8 mouse cellular contexts compared by ENCODE assay signal in genomic region chr11:120783426-120784063, GRCm38 (mm10). TPM values are rescaled to one million over a fixed set of nuclear protein-coding genes. Genes with fewer than 3 reads are reported as not detected.
DNase-seq lines count a peak whose midpoint lies in the region; ATAC-seq and TF ChIP-seq lines count a peak whose summit lies in the region.

No protein-coding gene starts in this region.

- no peak overlapping the region for H3K27ac ChIP-seq in testis, adult 2 months (ENCODE audit: control insufficient read depth, insufficient read depth, low read depth, low read length)
- H3K27ac ChIP-seq in midbrain, embryonic 16.5 days (ENCODE audit: low read length) = peak overlapping the region; percentile 70

- H3K4me1 ChIP-seq in testis, adult 2 months (ENCODE audit: control insufficient read depth, insufficient read depth, low read length) = peaks cover 14% of the 10 kb centered on the region
- H3K4me1 ChIP-seq in midbrain, embryonic 16.5 days (ENCODE audit: control insufficient read depth, insufficient read depth, low read length) = peaks cover 19% of the 10 kb centered on the region

- peak overlapping the region; percentile 80 for H3K4me2 ChIP-seq in midbrain, embryonic 16.5 days (ENCODE audit: low read length)

- 2% methylated on average over 42 of the region's 42 CpGs for WGBS in midbrain, embryonic 16.5 days

- peak; percentile 5; the same call in 1 of the 2 replicates for ATAC-seq in cerebellum, adult (ENCODE audit: insufficient number of reproducible peaks, low FRiP score, low TSS enrichment)
- peak; percentile 19 for ATAC-seq in inflammation-experienced regulatory T-cells, adult 6 months
- ATAC-seq in midbrain, embryonic 16.5 days = peak; percentile 22

- H3K4me3 ChIP-seq in testis, adult 2 months (ENCODE audit: control insufficient read depth, low read depth, low read length) = peak overlapping the region; percentile 86
- H3K4me3 ChIP-seq in midbrain, embryonic 16.5 days (ENCODE audit: low read depth, low read length) = peak overlapping the region; percentile 66

- H3K27me3 ChIP-seq in testis, adult 2 months (ENCODE audit: control insufficient read depth, insufficient read depth, low read length) = no peaks in the 10 kb centered on the region
- H3K27me3 ChIP-seq in midbrain, embryonic 16.5 days (ENCODE audit: control insufficient read depth, insufficient read depth, low read depth, low read length) = no peaks in the 10 kb centered on the region

- no peaks in the 10 kb centered on the region for H3K9me3 ChIP-seq in midbrain, embryonic 16.5 days (replicated peaks; ENCODE audit: control insufficient read depth, low read length, poor library complexity, severe bottlenecking)

- H3K9ac ChIP-seq in midbrain, embryonic 16.5 days (ENCODE audit: low read depth, low read length) = peak overlapping the region; percentile 96

- TF ChIP-seq POLR2A in testis, adult 2 months (IDR thresholded peaks at IDR 0.05; ENCODE audit: control insufficient read depth, low read depth, low read length) = no peak

- no peak for TF ChIP-seq CTCF in testis, adult 2 months (IDR thresholded peaks at IDR 0.05; ENCODE audit: control insufficient read depth, insufficient read depth, insufficient replicate concordance, low read depth, low read length)

- DNase-seq in cerebellum, adult 11 months = no peak
- DNase-seq in testis, postnatal 14 days (ENCODE audit: low spot score) = no peak
- no peak for DNase-seq in layer of hippocampus, adult 18-20 months (ENCODE audit: low spot score in 2 of 2)
- DNase-seq in spleen, adult 12 weeks (ENCODE audit: low spot score) = no peak

- H3K36me3 ChIP-seq in testis, adult 2 months (ENCODE audit: control insufficient read depth, insufficient read depth, low read length) = peaks cover 6% of the 10 kb centered on the region
- H3K36me3 ChIP-seq in midbrain, embryonic 16.5 days (ENCODE audit: control insufficient read depth, insufficient read depth, low read length) = peaks cover 25% of the 10 kb centered on the region; the same call in 1 of the 2 replicates

RNA-seq across cellular contexts. Expression of gene Rfng, which starts 0.5 kb away (rescaled TPM):
- polyA plus RNA-seq in testis, adult 2 months (2012; rRNA removed) = 11.1 and 11.3 TPM in 2 replicates
- polyA plus RNA-seq in inflammation-experienced regulatory T-cells, adult 6 months (2017; shearing (Covaris generic)) = 1 to 10 TPM; 3.5 to 4.4 (median 3.7) TPM
- 133 and 145 TPM in 2 replicates for polyA plus RNA-seq in midbrain, embryonic 16.5 days (2015; fragmentation: Nextera tagmentation; extraction: Ambion mirVana)
- 10 to 100 TPM; 57.1 to 59.9 TPM for total RNA-seq in layer of hippocampus, adult 18-20 months (2021)

RNA-seq across cellular contexts. Expression of gene Gps1, which starts 0.5 kb away (rescaled TPM):
- polyA plus RNA-seq in testis, adult 2 months (2012; rRNA removed) = 233 and 245 TPM in 2 replicates
- polyA plus RNA-seq in inflammation-experienced regulatory T-cells, adult 6 months (2017; shearing (Covaris generic)) = 100 to 1,000 TPM; 121 to 154 (median 127) TPM
- polyA plus RNA-seq in midbrain, embryonic 16.5 days (2015; fragmentation: Nextera tagmentation; extraction: Ambion mirVana) = 270 and 288 TPM in 2 replicates
- 100 to 1,000 TPM; 152 to 154 TPM for total RNA-seq in layer of hippocampus, adult 18-20 months (2021)

RNA-seq across cellular contexts. Expression of gene Dus1l, which starts 12.7 kb away (rescaled TPM):
- 51.1 and 51.7 TPM in 2 replicates for polyA plus RNA-seq in testis, adult 2 months (2012; rRNA removed)
- polyA plus RNA-seq in inflammation-experienced regulatory T-cells, adult 6 months (2017; shearing (Covaris generic)) = 10 to 100 TPM; 30.4 to 34.4 (median 34.3) TPM
- polyA plus RNA-seq in midbrain, embryonic 16.5 days (2015; fragmentation: Nextera tagmentation; extraction: Ambion mirVana) = 38.1 and 42.2 TPM in 2 replicates
- total RNA-seq in layer of hippocampus, adult 18-20 months (2021) = 10 to 100 TPM; 40.1 to 40.4 TPM

RNA-seq across cellular contexts. Expression of gene Hmga1b, which starts 21.0 kb away (rescaled TPM):
- polyA plus RNA-seq in testis, adult 2 months (2012; rRNA removed) = 7.0 and 8.7 TPM in 2 replicates
- polyA plus RNA-seq in inflammation-experienced regulatory T-cells, adult 6 months (2017; shearing (Covaris generic)) = 10 to 100 TPM; 24.1 to 64.8 (median 62.8) TPM
- 1.3 and 2.8 TPM in 2 replicates for polyA plus RNA-seq in midbrain, embryonic 16.5 days (2015; fragmentation: Nextera tagmentation; extraction: Ambion mirVana)
- total RNA-seq in layer of hippocampus, adult 18-20 months (2021) = 10 to 100 TPM; 20.9 to 24.0 TPM

RNA-seq across cellular contexts. Expression of gene Fasn, which starts 40.8 kb away (rescaled TPM):
- polyA plus RNA-seq in testis, adult 2 months (2012; rRNA removed) = 71.2 and 72.1 TPM in 2 replicates
- polyA plus RNA-seq in inflammation-experienced regulatory T-cells, adult 6 months (2017; shearing (Covaris generic)) = 10 to 100 TPM; 22.7 to 31.3 (median 29.4) TPM
- polyA plus RNA-seq in midbrain, embryonic 16.5 days (2015; fragmentation: Nextera tagmentation; extraction: Ambion mirVana) = 102 and 108 TPM in 2 replicates
- total RNA-seq in layer of hippocampus, adult 18-20 months (2021) = 100 to 1,000 TPM; 183 to 187 TPM

Comparison
In these comparisons a context has a peak if more than half of its experiments do, and no peak if none do; other contexts are left out.
1. RNA of gene Rfng, which starts 0.5 kb away (polyA plus RNA-seq): 133 to 145 TPM in midbrain, embryonic 16.5 days; 11.1 to 11.3 TPM in testis, adult 2 months and 3.5 to 4.4 TPM in inflammation-experienced regulatory T-cells, adult 6 months; every median in the first group is over 10 times any median in the second.
2. Peak in every context shown above with its lines, with median percentiles within 50 percentile points of each other: ATAC-seq.